Mouse (Mus musculus): ENCODE measurements around the gene Cald1.

DNA sequence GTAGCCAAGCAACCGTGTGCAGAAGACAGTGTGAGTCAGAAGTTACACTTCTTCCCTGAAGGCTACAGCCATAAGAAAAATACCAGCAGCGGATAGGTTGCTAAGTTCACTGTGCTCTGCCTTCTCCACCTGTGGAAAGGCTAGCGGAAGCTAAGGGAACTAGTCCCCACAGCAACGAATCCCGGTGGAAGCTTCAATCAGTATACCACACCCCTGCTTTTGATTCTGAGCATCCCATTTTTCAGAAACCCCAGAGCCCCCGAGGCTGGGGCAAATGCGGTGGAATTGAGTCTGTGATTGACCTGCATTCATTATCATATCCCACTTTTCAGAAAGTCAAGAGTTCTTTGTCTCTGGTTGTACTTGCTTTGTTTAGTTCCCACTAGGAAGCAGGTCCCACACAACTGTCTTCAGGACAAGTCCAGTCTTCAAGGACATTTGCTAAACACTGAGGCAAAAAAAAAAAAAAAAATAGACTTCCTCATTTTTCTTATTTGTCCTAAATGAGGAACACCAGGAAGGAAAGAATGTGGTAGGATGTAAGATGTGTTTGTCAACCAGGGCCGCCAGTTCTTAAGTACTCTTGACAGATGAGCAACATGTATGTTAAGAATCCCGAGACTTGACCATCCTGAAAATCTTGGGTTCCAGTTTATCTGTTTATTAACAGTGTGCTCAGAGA is 118.0 kb downstream of the Cald1 start:
- TF ChIP-seq POLR2A (IDR thresholded peaks at IDR 0.05; ENCODE audit: extremely low read depth, insufficient read depth, low read length) (no peak), CTCF (IDR thresholded peaks at IDR 0.05; ENCODE audit: low read depth, low read length) (no peak)
